Mouse (Mus musculus): ENCODE measurements around the gene Sim2. TPM values are rescaled to one million over a fixed set of nuclear protein-coding genes. Genes with fewer than 3 reads are reported as not detected.

Gene Sim2
- polyA plus RNA-seq, 1 experiment from 2014 or later, result 1.2 TPM

- Histone ChIP-seq H3K4me2 (ENCODE audit: low read depth, low read length, severe bottlenecking) (no peak overlapping the region), H3K4me1 (replicated peaks; ENCODE audit: control insufficient read depth, insufficient read depth, low read length) (no peaks in the 10 kb centered on the region), H3K4me3 (ENCODE audit: low read depth, low read length) (no peak overlapping the region), H3K27ac (ENCODE audit: low read depth, low read length) (no peak overlapping the region), H3K9ac (ENCODE audit: low read length) (no peak overlapping the region), H3K36me3 (ENCODE audit: control insufficient read depth, insufficient read depth, low read length) (no peaks in the 10 kb centered on the region), H3K27me3 (ENCODE audit: control insufficient read depth, insufficient read depth, low read length) (peaks cover 3% of the 10 kb centered on the region), H3K9me3 (ENCODE audit: control insufficient read depth, low read length) (no peaks in the 10 kb centered on the region)
- ATAC-seq (replicated peaks; ENCODE audit: low FRiP score), result no peak
- 65% methylated on average over 6 of the region's 6 CpGs for WGBS
- DNase-seq (ENCODE audit: low spot score), result no peak
Measured at GRCm38 (mm10) chr16:94117333-94117732, 32.6 kb downstream of the Sim2 start.

DNA sequence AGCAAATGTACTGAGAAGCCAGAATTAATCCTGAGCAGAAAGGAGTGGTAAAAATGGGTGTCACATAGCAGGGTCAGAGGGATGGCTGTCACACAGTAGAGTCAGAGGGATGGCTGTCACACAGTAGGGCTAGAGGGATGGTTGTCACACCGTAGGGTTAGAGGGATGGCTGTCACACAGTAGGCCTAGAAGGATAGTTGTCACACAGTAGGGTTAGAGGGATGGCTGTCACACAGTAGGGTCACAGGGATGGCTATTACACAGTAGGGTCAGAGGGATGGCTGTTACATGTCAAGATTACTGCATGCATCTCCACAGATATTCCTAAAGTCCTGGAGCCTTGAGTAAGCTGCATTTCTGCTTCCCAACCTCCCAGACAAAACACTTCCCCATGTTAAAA lies 33.7 kb downstream of the Sim2 start:
- Histone ChIP-seq H3K27me3 (ENCODE audit: control insufficient read depth, insufficient read depth, low read length) (peaks cover 11% of the 10 kb centered on the region), H3K27ac (ENCODE audit: low read depth, low read length) (no peak overlapping the region), H3K9me3 (ENCODE audit: control insufficient read depth, low read length) (no peaks in the 10 kb centered on the region), H3K4me1 (replicated peaks; ENCODE audit: control insufficient read depth, insufficient read depth, low read length) (no peaks in the 10 kb centered on the region), H3K4me3 (ENCODE audit: low read depth, low read length) (no peak overlapping the region), H3K9ac (ENCODE audit: low read length) (no peak overlapping the region), H3K4me2 (ENCODE audit: low read depth, low read length, severe bottlenecking) (no peak overlapping the region), H3K36me3 (ENCODE audit: control insufficient read depth, insufficient read depth, low read length) (no peaks in the 10 kb centered on the region)
- WGBS, result 100% methylated on average over 1 of the region's 1 CpGs
- DNase-seq (ENCODE audit: low spot score) (no peak), ATAC-seq (replicated peaks; ENCODE audit: low FRiP score) (no peak)

- H3K36me3 ChIP-seq (ENCODE audit: control insufficient read depth, insufficient read depth, low read length), result no peaks in the 10 kb centered on the region
- no peak overlapping the region for H3K27ac ChIP-seq (ENCODE audit: low read depth, low read length)
- H3K4me3 ChIP-seq (ENCODE audit: low read depth, low read length), result no peak overlapping the region
- peaks cover 42% of the 10 kb centered on the region for H3K27me3 ChIP-seq (ENCODE audit: control insufficient read depth, insufficient read depth, low read length)
- no peak for ATAC-seq (replicated peaks; ENCODE audit: low FRiP score)
- H3K9ac ChIP-seq (ENCODE audit: low read length), result no peak overlapping the region
- no peak for DNase-seq (ENCODE audit: low spot score)
- H3K4me1 ChIP-seq (replicated peaks; ENCODE audit: control insufficient read depth, insufficient read depth, low read length), result peaks cover 9% of the 10 kb centered on the region; the same call in 1 of the 2 replicates
- H3K4me2 ChIP-seq (ENCODE audit: low read depth, low read length, severe bottlenecking), result no peak overlapping the region
- 91% methylated on average over 3 of the region's 3 CpGs for WGBS
- no peaks in the 10 kb centered on the region for H3K9me3 ChIP-seq (ENCODE audit: control insufficient read depth, low read length)
Measured at GRCm38 (mm10) chr16:94122347-94122746, 37.6 kb downstream of the Sim2 start.

- peaks cover 42% of the 10 kb centered on the region for H3K27me3 ChIP-seq (ENCODE audit: control insufficient read depth, insufficient read depth, low read length)
- H3K4me1 ChIP-seq (replicated peaks; ENCODE audit: control insufficient read depth, insufficient read depth, low read length), result peaks cover 9% of the 10 kb centered on the region; the same call in 1 of the 2 replicates
- H3K4me3 ChIP-seq (ENCODE audit: low read depth, low read length), result no peak overlapping the region
- no peaks in the 10 kb centered on the region for H3K36me3 ChIP-seq (ENCODE audit: control insufficient read depth, insufficient read depth, low read length)
- 87% methylated on average over 11 of the region's 11 CpGs for WGBS
- ATAC-seq (replicated peaks; ENCODE audit: low FRiP score), result no peak
- H3K27ac ChIP-seq (ENCODE audit: low read depth, low read length), result no peak overlapping the region
- peak; percentile 49 for DNase-seq (ENCODE audit: low spot score)
- H3K4me2 ChIP-seq (ENCODE audit: low read depth, low read length, severe bottlenecking), result no peak overlapping the region
- no peaks in the 10 kb centered on the region for H3K9me3 ChIP-seq (ENCODE audit: control insufficient read depth, low read length)
- H3K9ac ChIP-seq (ENCODE audit: low read length), result no peak overlapping the region
Measured at GRCm38 (mm10) chr16:94123247-94123646, 38.5 kb downstream of the Sim2 start.

- peak; percentile 71 for DNase-seq (ENCODE audit: low spot score)
- no peaks in the 10 kb centered on the region for H3K9me3 ChIP-seq (ENCODE audit: control insufficient read depth, low read length)
- H3K4me3 ChIP-seq (ENCODE audit: low read depth, low read length), result peak overlapping the region; percentile 38
- peak overlapping the region; percentile 63 for H3K9ac ChIP-seq (ENCODE audit: low read length)
- under 1% methylated on average over 83 of the region's 83 CpGs for WGBS
- H3K36me3 ChIP-seq (ENCODE audit: control insufficient read depth, insufficient read depth, low read length), result no peaks in the 10 kb centered on the region
- H3K4me1 ChIP-seq (replicated peaks; ENCODE audit: control insufficient read depth, insufficient read depth, low read length), result peaks cover 14% of the 10 kb centered on the region
- peak overlapping the region; percentile 97 for H3K4me2 ChIP-seq (ENCODE audit: low read depth, low read length, severe bottlenecking)
- H3K27ac ChIP-seq (ENCODE audit: low read depth, low read length), result no peak overlapping the region
- ATAC-seq (replicated peaks; ENCODE audit: low FRiP score), result peak; percentile 54
- H3K27me3 ChIP-seq (ENCODE audit: control insufficient read depth, insufficient read depth, low read length), result peaks cover 42% of the 10 kb centered on the region
Measured at GRCm38 (mm10) chr16:94125172-94125981, 40.6 kb downstream of the Sim2 start.

DNA sequence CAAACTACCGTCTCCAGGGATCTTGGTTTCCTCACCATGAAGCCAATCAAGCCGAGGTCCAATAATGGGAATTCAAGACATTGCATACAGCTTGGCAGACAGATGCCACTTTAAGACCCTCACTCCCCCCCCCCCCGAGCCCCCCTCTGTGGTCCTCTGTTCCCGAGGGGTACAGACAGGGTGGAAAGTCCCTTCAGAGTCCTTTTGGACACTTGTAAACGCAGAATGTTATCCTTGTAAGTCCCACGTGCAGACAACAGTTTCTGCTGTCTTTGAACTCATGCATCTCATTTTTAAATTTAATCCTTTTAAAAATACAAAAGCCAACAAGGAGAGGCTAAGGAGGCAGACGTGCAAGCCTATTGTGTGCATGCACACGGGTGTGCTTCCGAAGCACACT lies 41.5 kb downstream of the Sim2 start:
- Histone ChIP-seq H3K9me3 (ENCODE audit: control insufficient read depth, low read length) (no peaks in the 10 kb centered on the region), H3K4me2 (ENCODE audit: low read depth, low read length, severe bottlenecking) (peak overlapping the region; percentile 97; the same call in 1 of the 2 replicates), H3K4me1 (replicated peaks; ENCODE audit: control insufficient read depth, insufficient read depth, low read length) (peaks cover 14% of the 10 kb centered on the region), H3K4me3 (ENCODE audit: low read depth, low read length) (no peak overlapping the region), H3K9ac (ENCODE audit: low read length) (no peak overlapping the region), H3K27me3 (ENCODE audit: control insufficient read depth, insufficient read depth, low read length) (peaks cover 42% of the 10 kb centered on the region), H3K36me3 (ENCODE audit: control insufficient read depth, insufficient read depth, low read length) (no peaks in the 10 kb centered on the region), H3K27ac (ENCODE audit: low read depth, low read length) (no peak overlapping the region)
- WGBS, result 17% methylated on average over 9 of the region's 9 CpGs
- ATAC-seq (replicated peaks; ENCODE audit: low FRiP score) (no peak), DNase-seq (ENCODE audit: low spot score) (no peak)

GRCm38 (mm10) chr16:94128236-94128835 lies 43.6 kb downstream of the Sim2 start:
- Histone ChIP-seq H3K4me1 (replicated peaks; ENCODE audit: control insufficient read depth, insufficient read depth, low read length) (peaks cover 14% of the 10 kb centered on the region), H3K9me3 (ENCODE audit: control insufficient read depth, low read length) (no peaks in the 10 kb centered on the region), H3K27ac (ENCODE audit: low read depth, low read length) (no peak overlapping the region), H3K4me3 (ENCODE audit: low read depth, low read length) (no peak overlapping the region), H3K36me3 (ENCODE audit: control insufficient read depth, insufficient read depth, low read length) (no peaks in the 10 kb centered on the region), H3K9ac (ENCODE audit: low read length) (no peak overlapping the region), H3K27me3 (ENCODE audit: control insufficient read depth, insufficient read depth, low read length) (peaks cover 32% of the 10 kb centered on the region), H3K4me2 (ENCODE audit: low read depth, low read length, severe bottlenecking) (no peak overlapping the region)
- WGBS, result 17% methylated on average over 2 of the region's 2 CpGs
- peak; percentile 37; the same call in 1 of the 2 replicates for ATAC-seq (replicated peaks; ENCODE audit: low FRiP score)
- peak; percentile 58 for DNase-seq (ENCODE audit: low spot score)

- Histone ChIP-seq H3K36me3 (ENCODE audit: control insufficient read depth, insufficient read depth, low read length) (no peaks in the 10 kb centered on the region), H3K9ac (ENCODE audit: low read length) (no peak overlapping the region), H3K27me3 (ENCODE audit: control insufficient read depth, insufficient read depth, low read length) (no peaks in the 10 kb centered on the region), H3K9me3 (ENCODE audit: control insufficient read depth, low read length) (no peaks in the 10 kb centered on the region), H3K27ac (ENCODE audit: low read depth, low read length) (no peak overlapping the region), H3K4me1 (replicated peaks; ENCODE audit: control insufficient read depth, insufficient read depth, low read length) (no peaks in the 10 kb centered on the region), H3K4me2 (ENCODE audit: low read depth, low read length, severe bottlenecking) (no peak overlapping the region), H3K4me3 (ENCODE audit: low read depth, low read length) (no peak overlapping the region)
- no peak for ATAC-seq (replicated peaks; ENCODE audit: low FRiP score)
- no peak for DNase-seq (ENCODE audit: low spot score)
- 92% methylated on average over 10 of the region's 10 CpGs for WGBS
Measured at GRCm38 (mm10) chr16:94134218-94134617, 49.5 kb downstream of the Sim2 start.
